Mouse (Mus musculus) limb, embryonic 12.5 days (tissue): ENCODE results near the gene St7l. TPM values are rescaled to one million over a fixed set of nuclear protein-coding genes. Genes with fewer than 3 reads are reported as not detected.

Source experiments
- ATAC-seq: fragments of 200-750 bp; cut with Nextera tagmentation; 2 replicates; pipeline ENCODE4 v1.8.0; 2017; ENCODE audit warnings: low read depth, moderate TSS enrichment; ENCODE audit not compliant: insufficient number of reproducible peaks, insufficient read depth, low FRiP score, low TSS enrichment
- H3K27ac ChIP-seq: fragments of 300-500 bp; sonication (generic); 2 replicates; pipeline ENCODE4 v1.5.1; 2016; ENCODE audit warnings: mild to moderate bottlenecking, moderate library complexity
- H3K27me3 ChIP-seq: fragments of 300-500 bp; sonication (generic); 2 replicates; pipeline ENCODE4 v1.6.1; 2016; ENCODE audit warnings: mild to moderate bottlenecking, moderate library complexity
- H3K36me3 ChIP-seq: fragments of 300-500 bp; sonication (generic); 2 replicates; pipeline ENCODE4 v1.6.1; 2016; ENCODE audit warnings: mild to moderate bottlenecking, moderate library complexity
- H3K4me1 ChIP-seq: fragments of 300-500 bp; sonication (generic); replicated peaks from 2 replicates; pipeline ENCODE4 v1.6.1; 2016
- H3K4me2 ChIP-seq: fragments of 300-500 bp; sonication (generic); 2 replicates; pipeline ENCODE4 v1.6.1; 2016; ENCODE audit warnings: mild to moderate bottlenecking, moderate library complexity
- H3K4me3 ChIP-seq: fragments of 300-500 bp; sonication (generic); replicated peaks from 2 replicates; pipeline ENCODE4 v1.5.1; 2016; ENCODE audit warnings: mild to moderate bottlenecking
- H3K9ac ChIP-seq: fragments of 300-500 bp; sonication (generic); replicated peaks from 2 replicates; pipeline ENCODE4 v1.6.1; 2016; ENCODE audit warnings: mild to moderate bottlenecking, moderate library complexity
- H3K9me3 ChIP-seq: fragments of 300-500 bp; sonication (generic); 2 replicates; pipeline ENCODE4 v1.6.1; 2016; ENCODE audit warnings: mild to moderate bottlenecking, moderate library complexity
- WGBS: fragments of 180-500 bp; shearing (Covaris S2); methylation state at CpG from one replicate; pipeline ENCODE4 v1.1.7; 2016; 5-methylcytosine and 5-hydroxymethylcytosine counted together
- polyA plus RNA-seq: library from polyadenylated mRNA; unstranded; fragments of >200 nt; fragmentation: Nextera tagmentation; extraction: Ambion mirVana; gene quantifications from 2 replicates; pipeline ENCODE4 v1.2.1, GENCODE M21; 2016

The St7l gene
- 37.2 and 37.7 TPM in 2 replicates for polyA plus RNA-seq

DNA sequence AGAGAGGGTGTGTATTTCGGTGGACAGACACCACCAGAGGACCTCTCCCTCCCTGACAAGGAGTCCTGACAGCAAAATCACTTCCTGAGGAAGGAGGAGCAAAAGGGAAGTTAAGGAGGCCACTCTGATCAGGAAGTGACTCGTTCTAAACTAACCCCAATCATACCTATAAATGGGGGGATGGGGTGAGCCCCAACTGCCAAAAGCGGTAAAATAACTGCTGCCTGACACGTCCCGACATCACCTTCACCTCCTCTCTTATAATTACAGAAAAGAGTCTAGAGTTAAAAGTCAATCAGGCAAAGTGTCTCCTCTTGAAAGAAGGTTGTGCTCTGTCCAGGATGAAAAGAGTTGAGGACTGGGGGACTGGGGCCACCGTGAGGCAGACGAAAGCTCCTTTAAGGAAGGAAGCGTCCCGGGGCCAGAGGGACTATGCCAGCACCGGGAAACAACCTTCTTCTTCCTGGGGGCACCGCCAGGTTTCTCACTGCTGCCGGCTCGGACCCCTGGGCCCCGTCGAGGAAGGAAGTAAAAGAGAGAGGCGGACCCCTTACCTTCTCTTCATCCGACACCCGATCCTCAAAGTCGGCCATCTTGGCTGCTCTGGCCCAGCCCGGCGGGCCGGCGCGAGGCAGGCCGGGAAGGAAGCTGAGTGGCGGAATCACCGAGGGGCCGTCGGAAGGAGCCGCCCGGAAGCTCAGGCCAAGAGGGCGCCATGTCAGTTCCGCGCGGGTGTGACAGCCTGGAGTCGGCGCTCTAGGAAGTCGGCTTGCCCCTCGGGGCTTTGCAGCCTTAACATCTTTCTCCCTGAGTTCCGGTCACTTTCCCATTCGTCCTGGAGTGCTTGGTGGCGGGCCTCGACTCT lies at the start of gene St7l, which contains the start of gene Capza1:
TSS of gene St7l (plus strand) at position 220 of the 865 bp plus-strand sequence.
TSS of gene Capza1 (minus strand) at position 720 of the 865 bp plus-strand sequence.
- Histone ChIP-seq H3K36me3 (peaks cover 8% of the 10 kb centered on the region; the same call in 1 of the 2 replicates), H3K4me2 (peak within 1 kb of the TSS; percentile 73), H3K9me3 (no peaks in the 10 kb centered on the region), H3K9ac (peak within 1 kb of the TSS; percentile 74), H3K27me3 (no peaks in the 10 kb centered on the region), H3K27ac (peak within 1 kb of the TSS; percentile 97), H3K4me3 (peak within 1 kb of the TSS; percentile 56), H3K4me1 (peaks cover 31% of the 10 kb centered on the region)
- 0% methylated on average over 43 of the region's 43 CpGs for WGBS
- ATAC-seq = peak; percentile 96

DNA sequence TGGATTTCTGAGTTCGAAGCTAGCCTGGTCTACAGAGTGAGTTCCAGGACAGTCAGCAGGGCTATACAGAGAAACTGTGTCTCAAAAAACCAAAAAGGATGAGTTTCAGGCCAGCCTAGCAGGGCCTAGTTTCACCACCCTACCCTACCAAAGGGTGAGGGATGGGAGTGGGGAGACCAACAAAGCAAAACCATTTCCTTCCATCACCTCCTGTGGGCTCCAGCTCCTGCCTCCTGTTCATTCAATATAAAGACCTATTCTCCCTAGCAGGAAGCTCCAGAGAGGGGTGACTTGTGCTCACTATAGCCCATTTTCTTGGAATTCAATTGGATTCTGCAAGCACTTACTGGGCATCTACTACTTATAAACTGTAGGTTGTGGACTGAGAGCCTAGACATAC lies 49.1 kb upstream of the St7l start:
- no peak overlapping the region for H3K9ac ChIP-seq
- H3K36me3 ChIP-seq = peaks cover 21% of the 10 kb centered on the region; the same call in 1 of the 2 replicates
- H3K4me2 ChIP-seq = no peak overlapping the region
- H3K4me3 ChIP-seq = no peak overlapping the region
- peaks cover 28% of the 10 kb centered on the region for H3K4me1 ChIP-seq
- ATAC-seq = no peak
- no peak overlapping the region for H3K27ac ChIP-seq
- WGBS = 94% methylated on average over 1 of the region's 1 CpGs
- no peaks in the 10 kb centered on the region for H3K9me3 ChIP-seq
- H3K27me3 ChIP-seq = no peaks in the 10 kb centered on the region

DNA sequence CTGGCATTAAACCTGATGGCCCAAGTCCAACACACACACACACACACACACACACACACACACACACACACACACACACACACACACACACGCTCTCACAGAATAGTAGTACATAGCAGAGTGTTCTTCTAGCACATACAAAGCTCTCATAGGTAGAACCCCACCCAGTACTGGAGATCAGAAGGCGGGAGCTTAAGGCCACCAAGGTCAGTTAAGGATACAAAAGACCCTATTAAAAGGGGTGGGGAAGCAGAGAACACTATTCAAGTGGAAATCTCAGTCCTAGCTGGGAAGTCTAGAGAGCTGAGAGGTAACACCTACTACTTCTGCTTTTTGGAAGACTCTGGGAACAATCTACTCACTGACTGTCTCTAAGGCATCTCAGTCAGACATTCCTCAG lies 48.5 kb upstream of the St7l start:
- no peak overlapping the region for H3K4me2 ChIP-seq
- H3K9me3 ChIP-seq = no peaks in the 10 kb centered on the region
- peaks cover 28% of the 10 kb centered on the region for H3K4me1 ChIP-seq
- H3K27ac ChIP-seq = no peak overlapping the region
- no peak overlapping the region for H3K9ac ChIP-seq
- 92% methylated on average over 2 of the region's 2 CpGs for WGBS
- H3K36me3 ChIP-seq = peaks cover 21% of the 10 kb centered on the region; the same call in 1 of the 2 replicates
- no peaks in the 10 kb centered on the region for H3K27me3 ChIP-seq
- no peak for ATAC-seq
- H3K4me3 ChIP-seq = no peak overlapping the region

DNA sequence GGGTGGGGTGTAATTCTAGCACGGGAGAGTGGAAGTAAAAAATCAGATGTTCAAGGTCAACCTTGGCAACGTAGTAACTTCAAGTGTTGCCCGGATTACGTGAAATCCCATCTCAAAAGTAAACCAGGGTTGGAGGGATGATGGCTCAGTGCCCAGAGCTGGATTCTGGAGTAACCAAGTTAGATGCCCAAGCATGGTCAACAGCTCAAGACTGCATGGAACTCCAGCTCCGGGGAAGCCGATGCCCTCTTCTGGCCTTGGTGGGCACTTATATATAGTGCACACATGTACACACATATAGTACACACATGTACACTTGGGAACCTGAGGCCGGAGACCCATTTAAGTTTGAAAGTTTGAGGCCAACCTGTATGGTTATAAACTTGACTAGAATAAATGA lies 47.7 kb upstream of the St7l start:
- ATAC-seq = no peak
- no peak overlapping the region for H3K9ac ChIP-seq
- no peak overlapping the region for H3K27ac ChIP-seq
- H3K4me1 ChIP-seq = peaks cover 28% of the 10 kb centered on the region
- 95% methylated on average over 7 of the region's 7 CpGs for WGBS
- H3K36me3 ChIP-seq = peaks cover 26% of the 10 kb centered on the region; the same call in 1 of the 2 replicates
- H3K4me2 ChIP-seq = no peak overlapping the region
- H3K9me3 ChIP-seq = no peaks in the 10 kb centered on the region
- H3K27me3 ChIP-seq = no peaks in the 10 kb centered on the region
- H3K4me3 ChIP-seq = no peak overlapping the region

DNA sequence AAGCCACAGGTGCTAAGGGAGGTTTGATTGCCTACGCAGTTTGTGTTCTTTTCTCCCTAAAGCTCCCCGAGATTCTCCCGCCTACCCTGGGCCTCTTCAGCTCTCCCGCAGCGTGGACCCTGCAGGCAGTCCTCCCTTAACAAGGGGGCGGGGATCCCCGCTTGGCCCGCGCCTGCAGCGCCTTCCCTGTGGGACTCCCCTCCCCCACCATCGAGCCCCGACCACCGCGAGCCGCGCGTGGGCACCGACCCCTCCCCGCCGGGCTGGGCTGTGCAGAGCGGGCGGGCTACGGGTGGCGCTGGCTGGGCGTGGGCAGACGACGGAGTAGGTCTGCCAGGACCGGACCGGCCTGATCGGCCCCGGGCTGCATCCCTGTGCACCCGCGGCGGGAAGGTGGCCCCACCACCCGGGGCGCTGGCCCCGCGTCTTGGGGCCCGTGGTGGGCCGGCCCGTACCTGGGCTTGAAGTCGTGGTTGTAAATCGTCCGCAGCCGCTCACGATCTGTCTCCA lies 46.3 kb upstream of the St7l start:
- no peaks in the 10 kb centered on the region for H3K9me3 ChIP-seq
- peak overlapping the region; percentile 73 for H3K4me2 ChIP-seq
- ATAC-seq = peak; percentile 74
- H3K27ac ChIP-seq = peak overlapping the region; percentile 97
- peak overlapping the region; percentile 93 for H3K9ac ChIP-seq
- H3K4me3 ChIP-seq = peak overlapping the region; percentile 94
- under 1% methylated on average over 46 of the region's 46 CpGs for WGBS
- H3K36me3 ChIP-seq = peaks cover 32% of the 10 kb centered on the region; the same call in 1 of the 2 replicates
- peaks cover 28% of the 10 kb centered on the region for H3K4me1 ChIP-seq
- H3K27me3 ChIP-seq = no peaks in the 10 kb centered on the region

DNA sequence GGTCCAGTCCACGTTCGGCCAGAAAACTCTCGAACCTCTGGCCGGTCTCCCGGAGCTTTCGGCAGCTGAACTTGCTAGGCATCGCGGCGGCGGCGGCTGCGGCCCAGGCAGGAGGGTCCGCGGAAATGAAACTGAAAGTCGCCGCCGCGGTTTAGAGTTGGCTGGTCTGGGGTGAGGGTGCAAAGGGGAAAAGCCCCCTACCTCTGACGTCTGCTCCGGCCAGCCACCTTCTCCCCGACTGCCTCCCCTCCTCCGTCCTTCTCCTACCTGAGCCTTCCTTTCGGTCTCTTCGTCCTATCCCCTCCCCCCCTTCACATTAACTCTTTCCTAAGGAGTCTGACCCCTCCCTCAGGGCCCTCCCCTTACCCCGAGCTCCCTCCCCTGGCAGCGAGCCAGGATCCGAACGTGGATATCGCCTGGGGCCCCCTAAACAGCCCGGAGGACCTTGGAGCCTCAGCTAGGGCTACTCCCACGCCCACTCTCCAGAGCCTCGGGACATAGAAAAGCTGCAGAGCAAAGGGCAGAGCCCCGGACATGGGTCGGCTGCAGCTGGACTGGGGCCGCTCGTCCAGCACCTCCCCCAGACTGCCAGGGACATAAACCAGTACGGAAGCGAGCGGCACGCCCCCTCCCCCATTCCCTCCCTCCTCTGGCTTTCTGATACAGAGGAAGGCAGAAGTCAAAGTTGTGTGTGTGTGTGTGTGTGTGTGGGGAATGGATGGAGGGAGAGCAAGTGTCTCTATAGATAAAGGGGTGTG lies 45.6 kb upstream of the St7l start, which contains the start of gene Mov10:
TSS of gene Mov10 (minus strand) at position 573 of the 758 bp plus-strand sequence.
- H3K9ac ChIP-seq = peak within 1 kb of the TSS; percentile 93
- H3K4me1 ChIP-seq = peaks cover 28% of the 10 kb centered on the region
- ATAC-seq = peak; percentile 82
- H3K4me3 ChIP-seq = peak within 1 kb of the TSS; percentile 94
- H3K9me3 ChIP-seq = no peaks in the 10 kb centered on the region
- H3K27ac ChIP-seq = peak within 1 kb of the TSS; percentile 97
- peak within 1 kb of the TSS; percentile 73 for H3K4me2 ChIP-seq
- WGBS = 0% methylated on average over 40 of the region's 40 CpGs
- H3K27me3 ChIP-seq = no peaks in the 10 kb centered on the region
- H3K36me3 ChIP-seq = peaks cover 34% of the 10 kb centered on the region; the same call in 1 of the 2 replicates

DNA sequence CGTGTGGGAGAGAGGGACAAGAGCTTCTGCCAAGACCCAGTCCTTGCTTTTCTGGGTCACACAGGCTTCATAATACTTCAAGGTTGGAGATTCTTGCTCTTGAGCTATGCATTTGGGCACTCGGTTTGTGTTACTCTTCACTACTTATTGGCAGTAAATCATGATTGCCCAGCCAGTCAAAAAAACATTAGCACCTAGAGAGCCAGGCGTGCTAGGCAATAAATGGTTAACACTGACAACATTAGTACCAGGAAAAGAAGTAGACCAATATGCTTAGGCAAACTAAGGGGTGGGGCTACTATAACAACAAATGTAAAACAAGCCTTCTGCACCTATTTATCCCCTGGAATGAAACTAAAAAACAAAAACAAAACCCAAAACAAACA lies 45.1 kb upstream of the St7l start:
- H3K4me3 ChIP-seq = peak overlapping the region; percentile 94
- H3K27ac ChIP-seq = peak overlapping the region; percentile 97
- peak overlapping the region; percentile 93 for H3K9ac ChIP-seq
- H3K36me3 ChIP-seq = peaks cover 28% of the 10 kb centered on the region; the same call in 1 of the 2 replicates
- H3K4me1 ChIP-seq = peaks cover 28% of the 10 kb centered on the region
- no peak for ATAC-seq
- WGBS = 0% methylated on average over 3 of the region's 3 CpGs
- H3K4me2 ChIP-seq = peak overlapping the region; percentile 73
- no peaks in the 10 kb centered on the region for H3K27me3 ChIP-seq
- no peaks in the 10 kb centered on the region for H3K9me3 ChIP-seq

DNA sequence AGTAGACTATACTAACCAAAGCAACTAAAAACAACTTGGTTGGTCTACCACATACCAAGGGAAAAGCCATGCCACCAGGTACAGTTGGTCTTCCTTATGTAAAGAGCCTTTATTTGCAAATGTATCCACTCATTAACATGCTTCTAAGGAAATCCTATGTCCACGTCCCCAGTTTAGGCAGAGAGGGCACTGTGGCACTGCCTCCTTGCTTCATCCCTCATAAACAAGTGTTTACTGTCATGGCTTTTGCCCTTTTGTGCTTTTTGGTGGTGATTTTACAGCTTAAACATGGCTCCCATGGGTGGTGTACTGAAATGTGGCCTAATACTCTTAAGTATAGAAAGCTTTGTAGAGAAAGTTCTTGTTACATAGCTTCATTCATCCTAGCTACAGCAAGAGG lies 43.4 kb upstream of the St7l start:
- H3K27ac ChIP-seq = no peak overlapping the region
- no peak overlapping the region for H3K4me3 ChIP-seq
- no peak overlapping the region for H3K9ac ChIP-seq
- H3K4me2 ChIP-seq = no peak overlapping the region
- H3K4me1 ChIP-seq = peaks cover 28% of the 10 kb centered on the region
- H3K36me3 ChIP-seq = peaks cover 26% of the 10 kb centered on the region; the same call in 1 of the 2 replicates
- no peaks in the 10 kb centered on the region for H3K27me3 ChIP-seq
- no peaks in the 10 kb centered on the region for H3K9me3 ChIP-seq
- ATAC-seq = no peak
- 44% methylated on average over 1 of the region's 1 CpGs for WGBS

DNA sequence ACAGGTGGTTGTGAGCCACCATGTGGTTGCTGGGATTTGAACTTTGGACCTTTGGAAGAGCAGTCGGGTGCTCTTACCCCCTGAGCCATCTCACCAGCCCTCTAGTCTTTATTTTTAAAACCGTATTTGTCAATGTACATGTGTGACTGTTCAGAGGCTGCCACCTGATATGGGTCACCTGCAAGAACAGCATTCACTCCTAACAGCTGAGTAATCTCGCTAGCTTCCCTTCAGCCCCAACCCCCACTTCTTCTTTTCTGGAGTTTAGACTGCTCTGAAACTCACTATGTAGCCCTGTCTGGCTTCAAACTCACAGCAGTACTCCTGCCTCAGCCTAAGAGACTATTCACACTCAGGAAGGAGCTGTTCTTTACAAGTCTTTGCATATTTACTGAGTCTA lies 41.4 kb upstream of the St7l start:
- 87% methylated on average over 3 of the region's 3 CpGs for WGBS
- peaks cover 14% of the 10 kb centered on the region for H3K4me1 ChIP-seq
- no peak overlapping the region for H3K4me3 ChIP-seq
- no peaks in the 10 kb centered on the region for H3K27me3 ChIP-seq
- no peaks in the 10 kb centered on the region for H3K9me3 ChIP-seq
- no peak overlapping the region for H3K4me2 ChIP-seq
- no peak overlapping the region for H3K9ac ChIP-seq
- H3K27ac ChIP-seq = no peak overlapping the region
- H3K36me3 ChIP-seq = peaks cover 38% of the 10 kb centered on the region
- ATAC-seq = no peak

DNA sequence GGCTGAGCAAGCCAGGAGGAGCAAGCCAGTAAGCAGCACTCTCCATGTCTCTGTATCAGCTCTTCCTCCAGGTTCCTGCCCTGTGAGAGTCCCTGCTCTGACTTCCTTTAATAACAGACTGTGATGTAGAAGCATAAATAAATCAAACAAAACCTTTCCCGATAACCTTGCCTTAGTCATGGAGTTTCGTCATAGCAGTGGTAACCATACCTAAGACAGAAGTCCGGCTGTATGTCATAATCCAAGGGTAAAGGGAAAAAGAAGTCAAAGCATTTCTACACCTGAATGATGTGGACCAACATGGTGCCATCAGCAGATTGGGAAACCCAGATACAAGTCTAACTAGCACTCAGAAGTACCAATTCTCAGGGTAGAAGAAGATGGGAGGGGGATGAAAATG lies 28.0 kb upstream of the St7l start:
- no peak for ATAC-seq
- Histone ChIP-seq H3K4me1 (no peaks in the 10 kb centered on the region), H3K36me3 (peaks cover 76% of the 10 kb centered on the region), H3K27me3 (no peaks in the 10 kb centered on the region), H3K4me2 (no peak overlapping the region), H3K27ac (no peak overlapping the region), H3K4me3 (no peak overlapping the region), H3K9ac (no peak overlapping the region), H3K9me3 (no peaks in the 10 kb centered on the region)
- 95% methylated on average over 3 of the region's 3 CpGs for WGBS

DNA sequence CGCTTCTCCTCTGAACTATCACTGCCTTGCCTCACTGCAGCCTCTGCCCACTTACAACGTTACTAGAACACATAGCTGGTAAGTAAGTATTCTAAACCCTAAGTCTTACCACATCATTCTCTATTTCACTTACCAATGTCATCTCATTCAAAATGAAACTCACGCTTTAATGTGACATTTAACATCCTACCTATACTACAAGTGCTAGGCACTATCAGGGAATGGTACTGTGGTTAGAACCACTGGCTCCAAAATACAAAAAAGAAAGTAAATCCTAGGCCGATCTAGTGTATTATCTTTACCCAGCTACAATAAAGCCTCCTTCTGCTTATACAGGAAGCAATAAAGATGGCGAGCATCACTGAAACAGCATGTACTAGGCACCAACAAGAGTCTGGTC lies 22.8 kb upstream of the St7l start:
- Histone ChIP-seq H3K36me3 (peaks cover 79% of the 10 kb centered on the region), H3K27ac (no peak overlapping the region), H3K4me3 (no peak overlapping the region), H3K27me3 (no peaks in the 10 kb centered on the region), H3K4me1 (no peaks in the 10 kb centered on the region), H3K9ac (no peak overlapping the region), H3K9me3 (no peaks in the 10 kb centered on the region), H3K4me2 (no peak overlapping the region)
- no peak for ATAC-seq
- 94% methylated on average over 5 of the region's 5 CpGs for WGBS
